Mouse (Mus musculus) lung, postnatal 0 days (tissue): ENCODE measurements at regions not wholly inside any gene's neighbourhood (a gene's known extent, or its start where the extent isn't known, plus 50 kb on each side); places are given as distances from the start of the nearest gene placed in this dataset.

Experiments
- CTCF ChIP-seq: IDR thresholded peaks from 2 replicates; pipeline ENCODE4 v1.5.1; 2016; ENCODE audit warnings: antibody characterized with exemption, mild to moderate bottlenecking
- EP300 ChIP-seq: IDR thresholded peaks from 2 replicates; pipeline ENCODE4 v1.6.1; 2016; ENCODE audit warnings: antibody characterized with exemption, mild to moderate bottlenecking, control low read depth

- TF ChIP-seq EP300 (peak; percentile 77), CTCF (no peak)
Measured at GRCm38 (mm10) chr9:34349997-34350396, 135.7 kb upstream of the Kirrel3 start.
